Mouse (Mus musculus): ENCODE measurements around the gene Stk11. TPM values are rescaled to one million over a fixed set of nuclear protein-coding genes. Genes with fewer than 3 reads are reported as not detected.

The Stk11 gene
- total and polyA plus RNA-seq, 2 experiments from 2014 or later = 15.0 to 86.4 TPM

- H3K9me3 ChIP-seq (ENCODE audit: low read length) = no peaks in the 10 kb centered on the region
- under 1% methylated on average over 55 of the region's 55 CpGs for WGBS
- TF ChIP-seq CTCF (IDR thresholded peaks at IDR 0.05; ENCODE audit: low read depth) = no peak
- H3K27me3 ChIP-seq (ENCODE audit: insufficient read depth, low read length) = no peaks in the 10 kb centered on the region
- DNase-seq (ENCODE audit: low spot score) (peak; percentile 100), ATAC-seq (peak; percentile 94)
- H3K4me1 ChIP-seq (ENCODE audit: insufficient read depth, low read length) = peaks cover 17% of the 10 kb centered on the region
- H3K4me3 ChIP-seq (ENCODE audit: low read length) = peak overlapping the region; percentile 91
- peaks cover 20% of the 10 kb centered on the region; the same call in 1 of the 2 replicates for H3K36me3 ChIP-seq (ENCODE audit: insufficient read depth, low read length)
- peak overlapping the region; percentile 64 for H3K4me2 ChIP-seq (ENCODE audit: low read depth, low read length)
- peak overlapping the region; percentile 99 for H3K9ac ChIP-seq (replicated peaks; ENCODE audit: low read length)
- H3K27ac ChIP-seq = peak overlapping the region; percentile 100
Observed at GRCm38 (mm10) chr10:80167460-80168037, 51.9 kb downstream of the Stk11 start.

- WGBS = under 1% methylated on average over 47 of the region's 48 CpGs
- H3K4me1 ChIP-seq (ENCODE audit: insufficient read depth, low read length) = peaks cover 17% of the 10 kb centered on the region
Observed at GRCm38 (mm10) chr10:80168038-80168661, 52.5 kb downstream of the Stk11 start.

GRCm38 (mm10) chr10:80169070-80169469, 53.5 kb downstream of the Stk11 start:
- Histone ChIP-seq H3K27ac (peak overlapping the region; percentile 100; the same call in 1 of the 2 replicates), H3K4me1 (ENCODE audit: insufficient read depth, low read length) (peaks cover 17% of the 10 kb centered on the region), H3K4me3 (ENCODE audit: low read length) (peak overlapping the region; percentile 91; the same call in 1 of the 2 replicates), H3K27me3 (ENCODE audit: insufficient read depth, low read length) (no peaks in the 10 kb centered on the region), H3K9me3 (ENCODE audit: low read length) (no peaks in the 10 kb centered on the region), H3K4me2 (ENCODE audit: low read depth, low read length) (peak overlapping the region; percentile 64), H3K36me3 (ENCODE audit: insufficient read depth, low read length) (peaks cover 20% of the 10 kb centered on the region; the same call in 1 of the 2 replicates), H3K9ac (replicated peaks; ENCODE audit: low read length) (peak overlapping the region; percentile 99)
- no peak for ATAC-seq
- TF ChIP-seq CTCF (IDR thresholded peaks at IDR 0.05; ENCODE audit: low read depth) = no peak
- WGBS = 78% methylated on average over 1 of the region's 1 CpGs
- DNase-seq (ENCODE audit: low spot score) = no peak

More at GRCm38 (mm10) chr10:80168038-80168661, 52.5 kb downstream of the Stk11 start:
- peak overlapping the region; percentile 100 for H3K27ac ChIP-seq
- H3K4me3 ChIP-seq (ENCODE audit: low read length) = peak overlapping the region; percentile 91
- no peaks in the 10 kb centered on the region for H3K9me3 ChIP-seq (ENCODE audit: low read length)
- TF ChIP-seq CTCF (IDR thresholded peaks at IDR 0.05; ENCODE audit: low read depth) = no peak
- H3K9ac ChIP-seq (replicated peaks; ENCODE audit: low read length) = peak overlapping the region; percentile 99
- peak overlapping the region; percentile 64 for H3K4me2 ChIP-seq (ENCODE audit: low read depth, low read length)
- H3K36me3 ChIP-seq (ENCODE audit: insufficient read depth, low read length) = peaks cover 20% of the 10 kb centered on the region; the same call in 1 of the 2 replicates
- ATAC-seq = peak; percentile 37
- no peaks in the 10 kb centered on the region for H3K27me3 ChIP-seq (ENCODE audit: insufficient read depth, low read length)
- DNase-seq (ENCODE audit: low spot score) = peak; percentile 97

GRCm38 (mm10) chr10:80169651-80170050, 54.0 kb downstream of the Stk11 start:
- 93% methylated on average over 7 of the region's 7 CpGs for WGBS
- H3K4me2 ChIP-seq (ENCODE audit: low read depth, low read length) = no peak overlapping the region
- peaks cover 20% of the 10 kb centered on the region; the same call in 1 of the 2 replicates for H3K36me3 ChIP-seq (ENCODE audit: insufficient read depth, low read length)
- no peak for DNase-seq (ENCODE audit: low spot score)
- H3K9ac ChIP-seq (replicated peaks; ENCODE audit: low read length) = no peak overlapping the region
- H3K27ac ChIP-seq = no peak overlapping the region
- TF ChIP-seq CTCF (IDR thresholded peaks at IDR 0.05; ENCODE audit: low read depth) = no peak
- no peaks in the 10 kb centered on the region for H3K9me3 ChIP-seq (ENCODE audit: low read length)
- H3K27me3 ChIP-seq (ENCODE audit: insufficient read depth, low read length) = no peaks in the 10 kb centered on the region
- no peak for ATAC-seq
- peaks cover 17% of the 10 kb centered on the region for H3K4me1 ChIP-seq (ENCODE audit: insufficient read depth, low read length)
- no peak overlapping the region for H3K4me3 ChIP-seq (ENCODE audit: low read length)

GRCm38 (mm10) chr10:80170052-80170451, 54.4 kb downstream of the Stk11 start:
- H3K4me2 ChIP-seq (ENCODE audit: low read depth, low read length) = no peak overlapping the region

GRCm38 (mm10) chr10:80170601-80171021, 55.0 kb downstream of the Stk11 start:
- peaks cover 11% of the 10 kb centered on the region for H3K4me1 ChIP-seq (ENCODE audit: insufficient read depth, low read length)
- H3K36me3 ChIP-seq (ENCODE audit: insufficient read depth, low read length) = peaks cover 20% of the 10 kb centered on the region; the same call in 1 of the 2 replicates
- DNase-seq (ENCODE audit: low spot score) (no peak), ATAC-seq (no peak)
- no peaks in the 10 kb centered on the region for H3K27me3 ChIP-seq (ENCODE audit: insufficient read depth, low read length)
- H3K27ac ChIP-seq = no peak overlapping the region
- WGBS = 95% methylated on average over 19 of the region's 19 CpGs
- TF ChIP-seq CTCF (IDR thresholded peaks at IDR 0.05; ENCODE audit: low read depth) = no peak
- H3K9me3 ChIP-seq (ENCODE audit: low read length) = no peaks in the 10 kb centered on the region
- H3K9ac ChIP-seq (replicated peaks; ENCODE audit: low read length) = no peak overlapping the region
- H3K4me3 ChIP-seq (ENCODE audit: low read length) = no peak overlapping the region
- H3K4me2 ChIP-seq (ENCODE audit: low read depth, low read length) = no peak overlapping the region

More at GRCm38 (mm10) chr10:80170052-80170451, 54.4 kb downstream of the Stk11 start:
- Histone ChIP-seq H3K36me3 (ENCODE audit: insufficient read depth, low read length) (peaks cover 20% of the 10 kb centered on the region; the same call in 1 of the 2 replicates), H3K27ac (no peak overlapping the region), H3K27me3 (ENCODE audit: insufficient read depth, low read length) (no peaks in the 10 kb centered on the region), H3K4me3 (ENCODE audit: low read length) (no peak overlapping the region), H3K9me3 (ENCODE audit: low read length) (no peaks in the 10 kb centered on the region), H3K9ac (replicated peaks; ENCODE audit: low read length) (no peak overlapping the region), H3K4me1 (ENCODE audit: insufficient read depth, low read length) (peaks cover 17% of the 10 kb centered on the region)
- TF ChIP-seq CTCF (IDR thresholded peaks at IDR 0.05; ENCODE audit: low read depth) = no peak
- DNase-seq (ENCODE audit: low spot score) = no peak
- 95% methylated on average over 16 of the region's 16 CpGs for WGBS
- ATAC-seq = no peak

Data from hindbrain, postnatal 0 days (tissue).